Mouse (Mus musculus): Measurements from ENCODE around the gene Bms1.

Gene Bms1

DNA sequence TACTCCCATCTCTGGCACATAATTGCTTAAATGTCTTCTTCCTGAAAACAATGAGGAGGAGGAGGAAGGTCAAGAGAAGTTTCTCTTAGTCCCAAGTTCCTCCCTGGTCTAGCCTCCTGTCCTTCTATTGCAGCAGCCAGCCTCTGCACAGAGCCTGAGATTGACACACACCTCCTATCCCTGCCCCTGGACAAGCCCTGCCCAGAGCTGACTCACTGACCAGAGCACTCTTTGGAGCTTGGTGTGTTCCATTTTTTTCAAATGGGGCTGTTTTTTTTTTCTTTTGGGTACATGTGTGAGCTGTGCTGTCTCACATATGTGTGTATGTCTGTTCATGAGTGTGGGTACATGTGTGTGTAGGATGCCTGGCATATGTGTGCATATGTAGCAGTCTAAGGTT lies 53.5 kb downstream of the Bms1 start:
- DNase-seq: no peak

DNA sequence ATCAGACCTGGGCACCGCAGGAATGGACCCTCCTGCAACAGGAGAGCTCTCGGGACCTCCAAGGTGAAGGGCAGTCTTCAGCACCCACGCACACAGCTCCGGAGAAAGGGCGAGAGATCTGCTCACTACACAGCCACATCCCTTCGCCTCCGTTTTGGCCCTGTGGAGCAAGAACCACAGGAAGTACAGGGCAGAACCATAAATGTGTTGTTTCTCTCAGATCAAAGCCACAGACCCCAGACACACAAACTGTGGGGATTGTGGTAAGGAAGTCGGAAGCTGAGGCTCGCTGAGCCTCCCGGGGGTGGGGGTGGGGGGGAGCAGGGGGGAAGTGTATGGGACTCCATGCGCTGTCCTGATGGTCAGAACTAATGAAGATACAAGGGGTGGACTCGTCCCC lies 68.9 kb downstream of the Bms1 start:
- no peak for DNase-seq

DNA sequence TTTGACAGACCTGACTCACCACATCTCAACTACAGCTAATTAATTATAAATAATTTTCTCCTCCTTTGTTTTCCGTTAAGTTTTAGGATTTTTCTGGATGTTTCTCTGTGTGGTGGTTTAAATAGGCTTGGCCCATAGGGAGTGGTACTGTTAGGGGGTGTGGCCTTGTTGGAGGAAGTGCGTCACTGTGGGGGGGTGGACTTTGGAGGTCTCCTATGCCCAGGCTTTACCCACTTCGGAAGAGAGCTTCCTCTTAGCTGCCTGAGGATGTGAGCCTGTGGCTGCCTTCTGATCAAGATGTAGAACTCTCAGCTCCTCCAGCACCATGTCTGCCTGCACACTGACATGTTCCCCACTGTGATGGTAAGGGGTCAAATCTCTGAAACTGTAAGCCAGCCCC lies 71.1 kb downstream of the Bms1 start:
- no peak for DNase-seq

DNA sequence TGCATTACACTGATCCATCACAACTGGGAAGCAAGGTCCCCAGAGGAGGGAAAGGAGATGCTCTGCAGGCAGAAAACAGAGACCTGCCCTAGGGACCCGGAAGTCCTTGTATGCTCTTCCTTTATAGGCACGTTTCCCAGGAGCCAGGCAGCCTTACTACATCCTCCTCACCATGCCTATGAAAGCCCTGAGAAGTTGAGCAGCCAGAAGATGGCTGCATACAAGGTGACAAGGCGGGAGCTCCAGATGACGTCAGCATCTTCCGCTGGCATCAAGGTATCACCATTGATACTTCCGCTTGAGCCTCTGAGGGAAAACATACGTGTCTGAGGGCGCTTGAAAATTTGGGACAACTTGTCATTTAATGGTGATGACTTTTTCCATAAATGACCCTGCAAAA lies 72.0 kb downstream of the Bms1 start:
- DNase-seq: no peak

DNA sequence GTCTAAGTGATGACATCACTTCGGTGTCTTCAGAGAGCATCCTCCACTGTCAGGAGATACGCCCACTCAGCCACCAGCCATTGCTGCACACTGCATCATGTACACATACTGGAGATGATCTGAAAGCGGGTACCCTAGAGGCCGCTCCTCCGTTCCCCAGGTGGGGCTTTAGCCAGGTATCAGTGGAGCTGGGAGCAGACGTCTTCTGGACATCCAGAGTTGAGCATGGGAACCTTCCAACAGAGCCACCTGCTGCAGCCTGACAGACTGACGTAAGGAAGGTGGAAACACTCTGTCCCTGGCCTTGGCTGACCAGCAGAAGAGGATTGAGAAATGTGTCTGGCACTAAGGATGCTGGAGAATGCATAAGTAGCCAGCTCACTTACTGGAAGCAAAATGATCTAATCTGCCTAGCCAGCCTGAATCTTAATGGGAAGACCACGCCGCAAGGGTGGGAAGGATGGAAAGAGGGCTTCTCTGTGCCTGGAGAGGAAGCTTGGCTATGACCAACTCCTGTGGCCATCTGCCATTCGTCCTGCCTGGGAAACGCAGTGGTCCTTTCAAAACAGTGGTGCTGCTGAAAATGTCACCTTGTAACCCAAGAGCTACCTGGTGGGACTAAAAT lies 77.3 kb downstream of the Bms1 start:
- DNase-seq: no peak

DNA sequence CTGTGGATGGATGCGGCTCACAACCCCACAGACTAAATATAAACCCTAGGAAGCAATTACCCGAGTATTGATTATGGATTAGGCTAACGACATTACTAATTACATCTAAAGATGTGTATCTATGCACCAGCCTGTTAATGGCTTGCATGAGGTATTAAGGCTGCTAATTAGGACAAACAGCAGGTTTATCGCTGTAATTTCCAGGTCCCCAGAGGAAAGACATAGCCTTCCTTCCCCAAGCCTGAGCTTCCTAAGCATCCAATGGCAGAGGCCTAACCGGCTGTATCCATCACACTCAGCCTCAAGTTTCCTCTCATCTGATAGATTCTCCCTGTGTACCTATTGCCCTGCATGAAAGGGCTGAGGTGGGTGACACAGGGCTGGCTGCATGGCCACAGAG lies 81.6 kb downstream of the Bms1 start:
- no peak for DNase-seq

DNA sequence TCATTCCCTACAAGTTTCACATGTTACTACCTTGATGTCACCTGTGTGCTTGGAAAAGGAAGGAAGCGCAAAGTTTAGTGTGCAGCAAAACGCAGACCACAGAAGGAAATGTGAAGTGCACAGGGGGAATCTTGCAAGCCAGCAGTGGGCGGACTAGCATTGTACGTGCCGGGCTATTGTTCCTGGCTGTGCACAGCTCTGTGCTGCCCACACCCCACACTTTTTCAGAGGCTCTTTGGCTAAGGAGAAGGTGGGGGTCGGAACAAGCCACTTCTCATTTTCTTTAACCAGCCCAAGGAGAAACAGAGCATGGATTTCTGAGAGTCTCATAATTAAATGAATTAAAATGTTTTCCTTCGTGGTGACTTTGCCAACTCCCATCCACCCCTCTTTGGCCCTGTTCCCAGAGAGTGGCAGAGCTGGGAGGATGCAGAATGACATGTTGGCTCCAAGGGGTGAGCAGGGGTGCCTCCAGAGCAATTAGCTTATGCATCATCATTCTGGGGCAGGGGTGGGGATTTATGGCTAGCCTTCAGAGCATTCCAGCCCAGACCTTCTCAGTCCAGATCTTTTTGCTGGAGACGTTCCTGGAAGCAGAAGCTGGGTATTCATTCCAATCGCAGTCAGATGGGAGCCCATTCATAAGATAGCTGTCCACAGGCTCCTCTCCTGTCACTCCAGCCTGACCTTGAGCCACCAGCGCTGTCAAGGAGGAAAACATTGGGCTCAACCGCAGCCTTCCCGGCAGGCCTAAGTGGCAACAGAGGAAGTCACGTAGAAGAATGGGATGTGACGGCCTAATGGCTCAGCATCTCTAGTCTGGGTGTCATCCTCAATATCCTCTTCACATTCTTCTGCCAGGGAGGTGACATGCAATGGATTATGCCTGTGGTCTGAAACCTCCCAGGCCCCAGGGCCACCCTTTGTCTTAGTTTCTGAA lies 82.5 kb downstream of the Bms1 start:
- no peak for DNase-seq

DNA sequence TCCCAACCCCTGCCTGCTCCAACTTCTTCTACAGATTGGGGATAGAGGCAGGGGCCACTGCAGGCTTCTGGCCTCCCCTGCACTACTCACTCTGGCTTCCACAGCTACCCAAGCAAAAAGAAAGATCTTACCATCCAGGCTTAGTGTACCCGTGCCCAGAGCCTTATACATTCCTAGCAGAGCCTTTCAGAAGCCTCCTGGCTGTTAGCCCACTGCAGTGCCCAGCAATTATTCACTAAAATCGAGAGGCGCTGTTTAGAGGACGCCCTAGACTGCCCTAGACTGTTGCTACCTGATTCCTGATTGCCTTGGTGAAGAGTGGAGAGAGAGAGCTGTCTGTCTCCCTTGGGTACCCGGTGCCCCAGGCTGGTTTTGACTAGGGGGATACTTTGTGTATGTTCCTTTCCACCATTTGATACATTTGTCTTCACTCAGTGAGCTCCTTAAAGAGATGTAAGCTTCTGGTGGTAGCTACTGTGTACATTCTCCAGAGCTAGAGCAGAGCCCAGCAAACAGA lies 83.3 kb downstream of the Bms1 start:
- DNase-seq: no peak

DNA sequence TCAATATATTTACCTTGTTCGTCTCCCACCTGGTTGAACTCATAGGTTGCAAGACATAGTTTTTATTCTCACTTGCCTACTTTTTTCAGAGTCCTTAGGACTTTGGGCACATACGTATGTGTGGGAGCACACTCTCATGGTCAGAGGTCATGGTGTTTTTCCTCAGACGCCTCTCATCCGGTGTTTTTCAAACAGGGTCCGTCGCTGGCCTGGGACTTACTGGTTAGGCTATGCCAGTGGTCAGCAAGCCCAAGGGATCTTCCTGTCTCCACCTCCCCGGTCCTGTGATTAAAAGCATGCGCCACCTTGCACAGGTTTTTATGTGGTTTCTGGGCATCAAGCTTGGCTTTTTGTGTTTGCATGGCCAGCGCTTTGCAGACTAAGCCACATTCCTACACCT lies 85.4 kb downstream of the Bms1 start:
- DNase-seq: no peak

Measured in kidney, postnatal 4 days (tissue).